Mouse (Mus musculus) erythroid progenitor cell, adult 5-6 weeks (primary cell): ENCODE measurements around the gene Exoc7. TPM values are rescaled to one million over a fixed set of nuclear protein-coding genes. Genes with fewer than 3 reads are reported as not detected.

Source experiments
- ATAC-seq: replicated peaks from 2 replicates; pipeline ENCODE4 v1.8.0; 2016; ENCODE audit warnings: moderate number of reproducible peaks, mild to moderate bottlenecking, moderate TSS enrichment, inconsistent platforms; ENCODE audit not compliant: poor library complexity, low FRiP score, severe bottlenecking
- total RNA-seq, 2 experiments: library from RNA; stranded (forward) in 1 of 2; stranded (reverse) in 1 of 2; fragments of 150-400 nt in 1 of 2; fragments of 186-747, 209-891 nt in 1 of 2; gene quantifications; 2 replicates each; pipeline versions ENCODE4 v1.2.3 to v1.2.4; 2015 to 2017; ENCODE audit warnings: low replicate concordance in 2 of 2

Gene Exoc7
- total RNA-seq, 2 experiments from 2014 or later, result 8.4 to 57.7 TPM

DNA sequence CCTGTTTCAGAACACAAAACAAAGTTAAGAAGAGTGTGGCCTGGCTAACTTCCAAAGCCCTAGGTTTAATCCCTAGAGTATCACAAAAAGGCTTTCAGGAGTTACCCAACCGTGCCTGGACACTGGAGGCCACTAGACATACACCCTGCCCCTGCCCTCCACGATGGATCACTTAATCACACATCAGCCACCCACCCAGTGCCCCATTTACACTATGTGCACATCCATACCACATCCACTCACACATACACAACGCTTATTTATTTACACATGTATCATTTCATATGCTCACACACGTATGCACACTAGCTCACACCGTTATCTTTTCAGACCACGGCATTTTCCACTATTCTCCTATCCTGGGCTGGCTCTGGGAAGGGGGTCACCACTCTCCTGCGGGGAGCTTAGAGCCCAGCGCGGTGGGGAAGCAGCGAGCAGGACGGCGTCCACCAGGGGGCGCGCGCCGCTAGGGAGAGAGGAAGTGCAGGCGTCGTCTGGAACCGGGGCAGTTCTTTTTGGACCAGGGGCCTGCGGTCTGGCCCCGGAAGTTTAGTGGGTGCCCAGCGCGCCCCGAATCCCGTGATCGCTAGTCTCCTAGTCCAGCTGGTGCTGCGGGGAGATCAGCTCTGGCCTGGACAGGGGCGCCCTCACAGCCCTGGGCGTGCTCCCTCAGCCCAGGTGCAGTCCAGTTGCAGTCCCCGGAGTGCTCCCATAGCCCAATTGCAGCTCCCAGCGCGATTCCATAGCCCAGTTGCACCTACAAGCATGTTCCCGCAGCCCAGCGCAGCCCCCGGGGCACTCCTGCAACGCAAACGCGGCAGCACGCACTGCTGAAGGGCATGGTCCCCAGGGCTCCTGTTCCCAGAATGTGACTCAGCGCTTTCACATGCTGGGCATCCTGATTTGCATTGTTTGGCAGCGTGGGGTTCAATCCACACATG lies 12.0 kb upstream of the Exoc7 start:
- peak; percentile 80 for ATAC-seq

DNA sequence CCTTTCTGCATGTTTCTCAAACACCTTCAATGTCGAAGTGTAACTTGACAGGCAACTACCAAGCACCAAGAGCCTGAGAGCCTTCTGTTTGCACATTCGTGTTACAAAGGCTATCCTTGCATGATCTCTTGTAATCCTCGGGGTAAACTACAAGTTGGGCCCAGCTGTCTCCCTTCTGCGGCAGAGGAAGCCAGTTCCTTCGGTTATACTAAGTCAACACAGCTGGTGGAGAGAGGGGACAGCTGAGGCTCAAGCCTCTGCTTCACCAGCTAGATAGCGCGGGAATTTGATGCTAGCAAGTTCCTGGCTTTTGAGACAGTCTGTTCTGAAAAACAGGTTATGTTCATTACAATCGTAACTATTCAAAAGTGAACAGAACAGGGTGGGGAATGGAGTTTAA lies 5.3 kb upstream of the Exoc7 start:
- ATAC-seq, result no peak

DNA sequence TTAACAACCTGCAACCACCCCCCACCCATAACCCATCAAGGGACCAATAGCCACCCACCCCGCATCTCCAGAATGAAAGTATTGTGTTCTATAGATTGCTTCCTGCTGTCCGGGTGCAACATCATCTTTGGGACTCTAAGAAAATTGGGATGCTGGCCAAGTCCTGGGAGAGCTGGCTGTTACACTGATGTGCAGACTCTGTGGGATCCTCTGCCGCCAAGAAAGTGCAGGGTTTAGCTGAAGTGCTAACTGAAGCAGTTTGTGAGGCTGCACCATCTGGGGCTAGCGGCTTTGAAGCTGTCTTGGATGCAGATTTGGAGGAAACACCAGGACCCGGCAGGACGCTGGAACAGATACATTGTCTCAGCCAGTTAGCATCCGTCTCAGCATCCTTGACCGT lies 4.1 kb upstream of the Exoc7 start:
- ATAC-seq, result no peak

DNA sequence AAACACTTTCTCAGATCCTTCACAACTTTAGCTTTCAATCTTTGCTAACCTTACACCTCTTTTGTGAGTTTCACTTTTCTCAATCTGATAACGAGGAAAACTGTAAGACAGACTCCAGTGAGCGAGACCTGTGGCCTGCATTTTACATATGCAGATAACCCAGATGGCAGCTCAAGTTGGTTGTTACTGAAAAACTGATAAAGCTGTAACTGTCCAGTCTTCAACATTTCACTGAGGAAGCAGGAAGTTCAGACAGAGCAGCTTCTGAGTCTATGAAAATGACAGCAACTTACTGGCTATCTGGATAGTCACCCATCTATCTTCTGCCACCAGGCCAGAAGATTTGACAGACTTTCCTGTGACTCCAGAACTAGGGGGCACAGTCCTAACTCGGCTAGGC lies 2.6 kb upstream of the Exoc7 start:
- ATAC-seq, result no peak

DNA sequence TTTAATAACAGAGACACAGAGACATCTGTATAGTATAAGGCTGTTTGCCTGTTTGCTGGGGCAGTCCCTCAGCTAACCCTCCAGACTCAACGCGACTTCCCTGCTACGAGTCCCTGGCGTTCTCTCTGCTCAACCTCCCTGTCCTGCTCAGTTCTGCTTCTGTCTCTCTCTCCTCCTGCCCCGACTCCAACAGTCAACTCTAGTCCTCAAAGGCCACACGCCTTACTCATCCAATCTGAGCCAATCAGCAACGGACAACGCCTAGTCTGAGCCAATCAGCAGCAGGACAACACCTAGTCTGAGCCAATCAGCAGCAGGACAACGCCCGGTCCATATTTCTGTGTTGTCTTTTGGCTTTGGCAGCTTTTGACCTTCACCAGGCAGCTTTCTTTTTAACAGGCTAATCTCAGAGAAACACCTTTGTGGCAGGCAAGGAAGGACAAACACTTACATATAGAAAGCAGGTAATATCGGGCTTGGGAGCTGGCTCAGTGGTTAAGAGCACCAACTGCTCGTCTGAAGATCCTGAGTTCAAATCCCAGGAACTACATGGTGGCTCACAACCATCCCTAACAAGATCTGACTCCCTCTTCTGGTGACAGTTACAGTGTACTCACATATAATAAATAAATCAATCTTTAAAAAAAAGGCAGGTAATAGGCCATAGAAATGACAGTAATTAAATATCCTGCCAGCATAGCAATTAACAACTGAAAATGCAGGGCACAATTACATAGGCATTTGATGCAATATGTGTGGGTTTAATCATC lies 914 bp upstream of the Exoc7 start:
- peak; percentile 83 for ATAC-seq

DNA sequence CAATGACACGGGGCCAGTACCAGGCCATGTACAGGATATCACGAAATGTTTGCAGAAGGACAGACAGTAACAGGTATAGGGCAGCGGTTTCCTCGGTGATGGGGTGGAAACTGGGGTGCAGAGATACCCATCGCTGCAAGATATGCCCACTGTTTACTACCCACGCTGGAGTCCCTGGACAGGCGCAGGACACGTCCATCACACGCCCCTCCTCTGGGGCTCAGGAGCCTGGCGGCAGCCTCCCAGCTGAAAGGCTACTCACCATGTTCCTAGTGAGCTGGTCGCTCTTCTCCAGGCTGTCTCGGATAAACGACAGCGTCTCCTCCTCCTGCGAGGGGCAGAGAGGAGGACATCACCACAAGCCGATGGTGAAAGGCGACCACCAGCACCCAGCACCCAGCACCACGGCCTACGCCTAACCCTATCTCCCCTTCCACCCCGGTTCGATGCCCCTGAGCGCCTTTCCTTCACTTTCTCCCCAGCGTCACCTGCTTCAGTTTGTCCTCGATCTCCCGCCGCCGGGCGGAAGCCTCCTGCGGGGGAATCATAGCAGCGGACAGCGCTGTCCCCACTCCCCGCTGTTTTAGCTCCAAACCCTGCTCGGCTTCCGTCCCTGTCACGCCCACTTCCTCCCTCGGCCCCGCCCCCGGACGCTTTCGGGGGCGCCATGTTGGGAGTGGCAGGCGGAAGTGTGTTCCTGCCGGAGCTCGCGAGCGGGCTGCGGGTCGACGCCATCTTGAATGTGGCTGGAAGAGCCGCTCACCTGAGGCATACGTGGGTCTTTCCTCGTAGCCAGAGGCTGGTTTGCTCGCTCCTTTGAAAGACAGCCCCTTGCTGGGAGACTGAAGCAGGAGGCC lies 679 bp downstream of the Exoc7 start:
- ATAC-seq, result peak; percentile 88

DNA sequence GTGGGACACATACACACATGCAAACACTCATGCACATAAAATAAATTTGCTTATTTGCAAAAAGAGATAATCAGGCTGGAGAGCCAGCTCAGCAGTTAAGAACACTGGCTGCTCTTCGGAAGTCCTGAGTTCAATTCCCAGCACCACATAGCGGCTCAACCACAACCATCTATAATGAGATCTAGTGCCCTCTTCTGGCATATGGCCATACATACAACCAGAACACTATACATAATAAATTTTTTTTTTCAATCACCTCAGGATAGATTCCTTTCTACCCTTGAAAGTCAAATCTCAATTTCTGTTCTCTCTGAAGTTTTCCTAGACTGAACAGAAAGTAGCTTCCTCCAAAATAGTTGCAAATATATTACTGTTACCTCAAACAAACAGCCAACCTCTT lies 1.6 kb downstream of the Exoc7 start:
- no peak for ATAC-seq

DNA sequence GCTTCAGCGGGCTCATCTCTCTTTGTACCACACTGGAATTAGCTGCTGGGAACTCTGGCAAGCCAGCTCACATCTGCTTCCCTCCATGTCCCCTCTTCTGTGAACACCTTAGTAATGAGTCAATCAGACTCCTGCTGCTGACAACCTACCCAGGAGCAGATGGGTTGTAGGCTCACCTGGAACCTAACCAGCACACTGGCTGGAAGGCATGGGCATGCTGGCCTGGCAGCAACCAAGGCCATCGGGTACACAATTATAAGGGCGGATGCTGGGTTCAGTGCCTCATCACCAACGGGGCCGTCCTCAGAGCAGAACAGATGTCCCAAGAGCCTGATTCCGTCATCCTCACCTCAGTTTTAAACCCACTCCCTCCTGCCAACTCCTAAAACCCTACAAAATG lies 8.4 kb downstream of the Exoc7 start:
- ATAC-seq, result no peak

DNA sequence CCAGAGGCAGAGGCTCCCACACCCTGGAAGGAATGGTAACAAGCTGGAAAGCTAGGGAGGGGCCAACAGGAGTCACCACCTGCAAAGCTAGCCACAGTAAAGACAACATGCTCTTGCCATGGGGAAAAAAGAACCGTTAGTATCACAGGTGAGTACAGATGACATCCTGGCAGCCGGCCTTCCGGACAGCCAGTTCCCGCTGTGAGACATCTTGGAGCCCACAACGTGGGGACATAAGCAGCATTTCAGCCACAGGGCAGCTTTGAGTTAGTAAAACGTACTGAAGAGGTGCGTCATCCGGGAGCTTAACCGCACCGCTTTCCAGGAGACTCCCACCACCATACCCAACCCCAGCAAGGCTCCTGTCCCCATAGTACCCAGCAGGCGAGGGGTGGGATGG lies 8.8 kb downstream of the Exoc7 start:
- ATAC-seq, result no peak

DNA sequence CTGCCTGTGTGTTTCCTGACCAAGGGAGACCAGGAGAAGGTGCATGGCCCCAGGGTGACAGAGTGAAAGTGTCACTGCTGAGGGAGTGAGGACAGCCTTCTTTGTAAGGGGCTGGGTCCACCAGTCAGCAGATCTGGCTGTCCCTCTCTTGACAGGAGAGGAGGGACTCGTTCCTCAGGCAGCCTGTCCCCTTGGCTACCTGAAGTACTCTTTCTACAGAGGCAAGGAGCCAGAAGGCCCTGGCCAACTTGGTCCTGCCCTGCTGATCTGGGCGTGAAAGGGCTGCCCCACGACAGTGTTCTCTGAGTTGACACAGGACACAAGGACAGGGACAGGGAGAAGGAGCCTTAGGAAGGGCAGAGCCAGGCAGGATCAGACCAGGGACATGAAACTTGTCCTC lies 10.0 kb downstream of the Exoc7 start:
- no peak for ATAC-seq

DNA sequence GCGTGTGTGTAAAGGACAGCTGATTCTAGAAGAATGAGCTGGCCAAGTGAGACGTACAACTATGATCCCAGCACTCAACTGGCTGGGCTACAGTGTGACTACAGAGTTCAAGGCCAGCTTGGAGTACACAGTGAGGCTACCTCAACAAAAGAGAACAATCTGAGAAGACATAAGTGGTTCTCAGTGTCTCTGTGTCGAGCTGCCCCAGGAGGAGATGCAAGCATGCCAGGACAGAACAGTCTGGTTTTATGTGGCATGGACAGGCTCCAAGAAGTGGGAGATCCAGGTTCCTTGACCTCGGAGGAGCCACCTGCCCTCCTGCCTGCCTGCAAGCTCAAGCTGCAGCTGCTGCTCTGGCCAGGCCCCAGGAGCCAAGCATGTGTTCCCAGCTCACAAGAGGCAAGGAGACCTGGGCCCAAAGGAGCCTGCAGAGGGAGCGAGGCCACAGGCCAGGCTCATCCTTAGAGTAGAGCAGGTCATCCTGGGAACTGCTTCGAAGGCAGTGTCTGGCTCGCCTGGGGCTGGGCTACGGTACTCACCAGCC lies 10.8 kb downstream of the Exoc7 start:
- no peak for ATAC-seq

DNA sequence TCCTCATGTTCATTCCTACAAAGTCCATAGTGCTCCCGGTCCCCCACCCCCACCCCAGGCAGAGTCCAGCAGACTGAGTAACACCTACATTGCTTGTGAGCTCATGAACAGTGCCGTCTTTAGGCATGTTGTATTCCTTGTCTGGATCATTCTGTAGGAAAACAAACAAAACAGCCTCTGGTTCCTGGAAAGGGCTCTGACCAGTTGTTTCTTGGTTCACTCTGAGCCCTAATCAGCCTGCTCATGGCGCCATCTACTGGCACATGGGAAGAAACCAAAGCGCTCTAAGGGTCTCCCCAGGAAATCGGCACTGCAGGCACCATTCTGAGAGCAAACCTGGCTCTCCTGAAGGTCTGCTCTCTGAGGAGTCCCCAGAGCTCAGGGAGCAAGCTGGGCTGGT lies 12.7 kb downstream of the Exoc7 start:
- ATAC-seq, result peak; percentile 39; the same call in 1 of the 2 replicates

DNA sequence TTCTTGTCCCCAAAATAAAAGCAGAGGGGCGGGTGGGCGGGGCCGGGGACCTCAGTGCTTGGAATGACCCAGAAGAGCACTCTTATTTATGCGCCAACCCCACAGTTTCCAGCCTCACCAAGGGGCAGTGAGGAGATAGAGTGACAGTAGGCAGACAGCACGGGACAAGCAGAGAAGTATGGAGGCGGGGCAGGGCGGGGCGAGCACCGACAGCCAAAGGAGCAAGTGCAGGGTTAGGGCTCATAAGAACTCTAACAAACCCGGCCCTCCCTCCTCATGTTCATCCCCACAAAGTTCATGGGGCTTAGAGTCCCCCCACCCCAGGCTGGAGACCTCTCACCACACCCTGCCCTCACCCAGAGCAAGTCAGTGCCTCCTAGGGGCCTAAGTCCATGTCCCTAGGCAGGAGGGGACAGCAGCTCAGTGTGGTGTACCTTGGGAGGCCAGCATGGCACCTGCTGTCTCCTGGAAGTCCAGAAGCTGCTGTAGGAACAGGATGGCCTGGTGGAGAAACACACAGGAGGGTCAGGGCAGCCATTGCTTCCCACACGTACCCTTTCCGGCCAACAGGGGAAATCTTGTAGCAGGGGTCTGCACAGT lies 13.4 kb downstream of the Exoc7 start:
- no peak for ATAC-seq

DNA sequence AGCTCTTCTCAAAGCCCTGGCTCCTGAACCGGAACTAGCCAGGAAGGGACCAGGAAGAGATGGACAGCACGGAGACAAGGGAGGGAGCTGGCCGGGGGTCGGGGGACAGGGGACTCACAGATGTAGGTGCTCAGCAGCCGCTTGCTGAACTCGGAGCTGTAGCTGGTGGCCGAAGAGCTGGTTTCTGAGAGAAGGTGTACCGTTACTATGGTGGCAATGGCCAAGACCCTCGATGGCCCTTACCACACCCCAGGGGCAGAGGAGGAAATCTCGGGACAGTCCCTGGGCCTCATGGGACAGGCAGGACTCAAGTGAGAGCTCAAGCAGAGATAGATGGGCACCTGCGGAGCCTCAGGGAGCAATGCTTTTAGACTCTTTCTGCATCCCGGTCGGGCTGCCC lies 14.6 kb downstream of the Exoc7 start:
- no peak for ATAC-seq

DNA sequence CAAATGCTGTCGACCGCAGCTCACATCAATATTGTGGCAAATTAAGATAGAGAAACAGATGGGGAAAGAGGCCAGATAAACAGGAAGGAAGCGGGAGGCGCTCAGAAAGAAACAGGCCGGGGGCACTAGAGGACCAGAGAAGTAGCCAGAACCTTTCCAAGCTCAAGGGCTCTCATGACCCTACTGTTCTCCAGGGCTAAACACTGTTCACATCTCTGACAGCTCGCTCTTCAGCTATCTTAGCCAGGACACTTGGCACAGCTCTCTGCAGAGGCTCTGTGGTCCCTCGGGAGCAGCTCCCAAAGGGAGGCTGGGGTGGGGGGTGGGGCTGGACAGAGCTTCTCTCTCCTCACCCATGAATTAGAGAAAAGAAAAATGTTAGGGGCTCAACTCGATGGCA lies 16.5 kb downstream of the Exoc7 start:
- no peak for ATAC-seq

DNA sequence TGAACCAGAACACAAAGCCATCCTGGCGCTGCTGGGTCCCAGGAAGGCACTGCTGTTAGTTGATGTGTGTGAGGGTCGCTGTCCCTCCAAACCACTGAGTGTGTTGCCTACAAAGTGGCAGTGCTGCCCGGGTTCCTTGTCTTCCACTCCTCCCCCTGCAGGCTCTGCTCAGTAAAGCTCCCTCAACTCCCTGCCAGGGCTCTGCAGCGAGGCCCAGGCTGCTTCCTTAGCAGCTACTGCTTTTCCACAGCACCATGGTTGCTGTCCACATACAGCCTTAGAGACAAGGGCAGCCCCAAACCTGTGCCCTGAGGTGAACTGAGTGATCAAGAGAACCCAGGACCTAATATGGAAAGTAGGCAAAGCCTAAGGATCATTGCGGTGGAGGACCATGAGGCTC lies 19.7 kb downstream of the Exoc7 start:
- ATAC-seq, result no peak

DNA sequence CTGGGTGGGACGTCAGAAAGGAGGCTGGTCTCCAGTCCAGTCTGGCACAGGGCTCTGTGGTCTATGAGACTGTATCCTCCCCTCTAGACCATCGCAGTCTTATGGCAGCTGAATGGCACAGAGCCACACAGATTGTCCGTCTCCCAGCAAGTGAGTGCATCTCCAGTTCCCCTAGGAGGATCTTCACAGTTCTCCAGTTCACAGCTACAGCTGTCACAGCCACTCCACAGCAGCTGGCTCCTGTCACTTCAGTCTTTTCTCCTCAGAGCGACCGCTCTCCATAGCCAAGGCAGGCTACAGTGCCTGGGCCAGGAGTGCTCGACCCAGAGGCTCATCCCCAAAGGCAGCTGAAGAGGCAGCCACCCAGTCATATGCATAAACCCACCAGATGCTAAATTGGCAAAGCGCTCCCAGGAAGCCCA lies 21.3 kb downstream of the Exoc7 start:
- no peak for ATAC-seq

DNA sequence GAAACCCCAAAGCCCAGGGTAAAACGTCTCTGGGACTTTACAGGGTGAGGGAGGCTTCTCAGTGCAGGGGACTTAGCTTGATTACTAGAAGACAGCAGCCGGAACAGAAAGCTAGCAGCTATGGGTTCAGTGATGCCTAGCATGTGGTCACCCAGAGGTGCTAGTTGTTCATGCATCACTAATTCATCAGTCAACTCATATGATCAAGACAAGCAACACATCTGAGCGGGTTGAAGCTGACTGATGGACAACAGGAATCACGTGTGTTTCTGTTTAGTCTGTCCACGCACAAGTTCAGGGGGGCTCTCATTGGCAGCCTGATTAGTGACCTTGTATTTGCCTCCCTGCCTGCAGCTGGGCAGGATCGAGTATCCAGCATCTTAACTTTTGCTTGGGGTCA lies 23.1 kb downstream of the Exoc7 start:
- ATAC-seq, result no peak

DNA sequence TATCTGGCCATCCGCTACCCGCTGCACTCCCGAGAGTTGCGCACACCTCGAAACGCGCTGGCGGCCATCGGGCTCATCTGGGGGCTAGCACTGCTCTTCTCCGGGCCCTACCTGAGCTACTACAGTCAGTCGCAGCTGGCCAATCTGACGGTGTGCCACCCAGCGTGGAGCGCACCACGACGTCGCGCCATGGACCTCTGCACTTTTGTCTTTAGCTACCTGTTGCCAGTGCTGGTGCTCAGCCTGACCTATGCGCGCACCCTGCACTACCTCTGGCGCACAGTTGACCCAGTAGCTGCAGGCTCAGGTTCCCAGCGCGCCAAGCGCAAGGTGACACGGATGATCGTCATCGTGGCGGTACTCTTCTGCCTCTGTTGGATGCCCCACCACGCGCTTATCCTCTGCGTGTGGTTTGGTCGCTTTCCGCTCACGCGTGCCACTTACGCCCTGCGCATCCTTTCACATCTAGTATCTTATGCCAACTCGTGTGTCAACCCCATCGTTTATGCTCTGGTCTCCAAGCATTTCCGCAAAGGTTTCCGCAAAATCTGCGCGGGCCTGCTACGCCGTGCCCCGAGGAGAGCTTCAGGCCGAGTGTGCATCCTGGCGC lies 24.0 kb downstream of the Exoc7 start:
- no peak for ATAC-seq
